Comparison of ENCODE assay signal across 10 mouse cellular contexts in genomic region chr3:77831760-77832159, GRCm38 (mm10).
"Had no signal": no experiment of that assay in that cellular context is flagged by ENCODE, and none has a peak within 500 bp of the region (broad histone marks: within the 10 kb centered on the region; RNA-seq: fewer than 3 reads in every experiment).

No protein-coding gene starts in this region.

- H3K4me3 ChIP-seq: layer of hippocampus, adult 2 months; limb, embryonic 12.5 days; midbrain, embryonic 13.5 days; myocyte had no signal

- H3K27me3 ChIP-seq: limb, embryonic 12.5 days; midbrain, embryonic 13.5 days had no signal

- H3K36me3 ChIP-seq: limb, embryonic 12.5 days; midbrain, embryonic 13.5 days had no signal

- H3K27ac ChIP-seq: kidney, postnatal 0 days; layer of hippocampus, adult 2 months; limb, embryonic 12.5 days; midbrain, embryonic 13.5 days; stomach, postnatal 0 days had no signal

- H3K4me1 ChIP-seq: limb, embryonic 12.5 days had no signal

- DNase-seq: kidney, adult 8-10 months; kidney, postnatal 36 days; lung, adult 18-20 months; thymus, postnatal 4 days had no signal

- H3K4me2 ChIP-seq: limb, embryonic 12.5 days; midbrain, embryonic 13.5 days had no signal

- H3K9ac ChIP-seq: limb, embryonic 12.5 days; midbrain, embryonic 13.5 days had no signal

- H3K9me3 ChIP-seq: limb, embryonic 12.5 days; midbrain, embryonic 13.5 days had no signal

- ATAC-seq: midbrain, embryonic 13.5 days had no signal
